Mouse (Mus musculus): ENCODE results near the gene Scd3. TPM values are rescaled to one million over a fixed set of nuclear protein-coding genes. Genes with fewer than 3 reads are reported as not detected.

Scd3 gene
- polyA plus RNA-seq, 1 experiment: 0.05 TPM

- Histone ChIP-seq H3K36me3 (ENCODE audit: control insufficient read depth, insufficient read depth) (no peaks in the 10 kb centered on the region), H3K4me2 (ENCODE audit: low read depth) (no peak overlapping the region), H3K79me2 (ENCODE audit: control insufficient read depth, insufficient read depth) (no peaks in the 10 kb centered on the region), H3ac (ENCODE audit: control insufficient read depth, insufficient read length) (no peak overlapping the region), H3K4me3 (no peak overlapping the region), H3K27me3 (ENCODE audit: control insufficient read depth, insufficient read depth, insufficient read length) (peaks cover 23% of the 10 kb centered on the region)
- TF ChIP-seq POLR2A (IDR thresholded peaks at IDR 0.05; ENCODE audit: insufficient read length, low read depth) (no peak), CEBPB (IDR thresholded peaks at IDR 0.05; ENCODE audit: insufficient read depth, poor library complexity, severe bottlenecking) (no peak), TCF12 (IDR thresholded peaks at IDR 0.05; ENCODE audit: insufficient read depth, poor library complexity, severe bottlenecking) (no peak), TCF3 (IDR thresholded peaks at IDR 0.05; ENCODE audit: insufficient read length, low read depth) (no peak), MYOG (IDR thresholded peaks at IDR 0.05; ENCODE audit: control insufficient read depth in 1 of 3, insufficient read depth in 1 of 3, insufficient read length in 2 of 3, low read depth in 2 of 3) (no peak), MYOD1 (IDR thresholded peaks at IDR 0.05; ENCODE audit: control insufficient read depth in 1 of 3, insufficient read length in 2 of 3, low read depth in 2 of 3) (no peak), E2F4 (IDR thresholded peaks at IDR 0.05; ENCODE audit: insufficient read depth) (no peak), REST (IDR thresholded peaks at IDR 0.05; ENCODE audit: insufficient read depth, insufficient read length) (no peak), SRF (IDR thresholded peaks at IDR 0.05; ENCODE audit: control insufficient read depth, insufficient read length, low read depth) (no peak), MAX (IDR thresholded peaks at IDR 0.05; ENCODE audit: low read depth) (no peak), POLR2AphosphoS2 (IDR thresholded peaks at IDR 0.05; ENCODE audit: insufficient read length, low read depth) (no peak), USF1 (IDR thresholded peaks at IDR 0.05; ENCODE audit: low read depth) (no peak)
Measured at GRCm38 (mm10) chr19:44174835-44175234, 28.2 kb upstream of the Scd3 start.

GRCm38 (mm10) chr19:44176741-44177140, 26.3 kb upstream of the Scd3 start:
- Histone ChIP-seq H3K4me3 (no peak overlapping the region), H3K36me3 (ENCODE audit: control insufficient read depth, insufficient read depth) (no peaks in the 10 kb centered on the region), H3ac (ENCODE audit: control insufficient read depth, insufficient read length) (no peak overlapping the region), H3K27me3 (ENCODE audit: control insufficient read depth, insufficient read depth, insufficient read length) (peaks cover 21% of the 10 kb centered on the region), H3K79me2 (ENCODE audit: control insufficient read depth, insufficient read depth) (no peaks in the 10 kb centered on the region), H3K4me2 (ENCODE audit: low read depth) (no peak overlapping the region)
- TF ChIP-seq MAX (IDR thresholded peaks at IDR 0.05; ENCODE audit: low read depth): no peak
- TF ChIP-seq MYOD1 (IDR thresholded peaks at IDR 0.05; ENCODE audit: control insufficient read depth in 1 of 3, insufficient read length in 2 of 3, low read depth in 2 of 3): no peak
- TF ChIP-seq REST (IDR thresholded peaks at IDR 0.05; ENCODE audit: insufficient read depth, insufficient read length): no peak
- no peak for TF ChIP-seq POLR2AphosphoS2 (IDR thresholded peaks at IDR 0.05; ENCODE audit: insufficient read length, low read depth)
- no peak for TF ChIP-seq POLR2A (IDR thresholded peaks at IDR 0.05; ENCODE audit: insufficient read length, low read depth)
- no peak for TF ChIP-seq E2F4 (IDR thresholded peaks at IDR 0.05; ENCODE audit: insufficient read depth)
- TF ChIP-seq CEBPB (IDR thresholded peaks at IDR 0.05; ENCODE audit: insufficient read depth, poor library complexity, severe bottlenecking): no peak
- no peak for TF ChIP-seq SRF (IDR thresholded peaks at IDR 0.05; ENCODE audit: control insufficient read depth, insufficient read length, low read depth)
- TF ChIP-seq USF1 (IDR thresholded peaks at IDR 0.05; ENCODE audit: low read depth): no peak
- no peak for TF ChIP-seq MYOG (IDR thresholded peaks at IDR 0.05; ENCODE audit: control insufficient read depth in 1 of 3, insufficient read depth in 1 of 3, insufficient read length in 2 of 3, low read depth in 2 of 3)
- TF ChIP-seq TCF3 (IDR thresholded peaks at IDR 0.05; ENCODE audit: insufficient read length, low read depth): no peak
- TF ChIP-seq TCF12 (IDR thresholded peaks at IDR 0.05; ENCODE audit: insufficient read depth, poor library complexity, severe bottlenecking): no peak

- Histone ChIP-seq H3K4me3 (no peak overlapping the region), H3K4me2 (ENCODE audit: low read depth) (no peak overlapping the region), H3K79me2 (ENCODE audit: control insufficient read depth, insufficient read depth) (no peaks in the 10 kb centered on the region), H3K27me3 (ENCODE audit: control insufficient read depth, insufficient read depth, insufficient read length) (peaks cover 5% of the 10 kb centered on the region), H3ac (ENCODE audit: control insufficient read depth, insufficient read length) (no peak overlapping the region), H3K36me3 (ENCODE audit: control insufficient read depth, insufficient read depth) (no peaks in the 10 kb centered on the region)
- TF ChIP-seq TCF3 (IDR thresholded peaks at IDR 0.05; ENCODE audit: insufficient read length, low read depth) (no peak), MAX (IDR thresholded peaks at IDR 0.05; ENCODE audit: low read depth) (no peak), MYOD1 (IDR thresholded peaks at IDR 0.05; ENCODE audit: control insufficient read depth in 1 of 3, insufficient read length in 2 of 3, low read depth in 2 of 3) (no peak), SRF (IDR thresholded peaks at IDR 0.05; ENCODE audit: control insufficient read depth, insufficient read length, low read depth) (no peak), E2F4 (IDR thresholded peaks at IDR 0.05; ENCODE audit: insufficient read depth) (no peak), REST (IDR thresholded peaks at IDR 0.05; ENCODE audit: insufficient read depth, insufficient read length) (no peak), TCF12 (IDR thresholded peaks at IDR 0.05; ENCODE audit: insufficient read depth, poor library complexity, severe bottlenecking) (no peak), MYOG (IDR thresholded peaks at IDR 0.05; ENCODE audit: control insufficient read depth in 1 of 3, insufficient read depth in 1 of 3, insufficient read length in 2 of 3, low read depth in 2 of 3) (no peak), POLR2A (IDR thresholded peaks at IDR 0.05; ENCODE audit: insufficient read length, low read depth) (no peak)
Measured at GRCm38 (mm10) chr19:44180502-44180901, 22.6 kb upstream of the Scd3 start.

- H3K27me3 ChIP-seq (ENCODE audit: control insufficient read depth, insufficient read depth, insufficient read length): peaks cover 19% of the 10 kb centered on the region
- no peaks in the 10 kb centered on the region for H3K36me3 ChIP-seq (ENCODE audit: control insufficient read depth, insufficient read depth)
- no peak overlapping the region for H3K4me2 ChIP-seq (ENCODE audit: low read depth)
- no peak overlapping the region for H3K4me3 ChIP-seq
- H3ac ChIP-seq (ENCODE audit: control insufficient read depth, insufficient read length): no peak overlapping the region
- no peaks in the 10 kb centered on the region for H3K79me2 ChIP-seq (ENCODE audit: control insufficient read depth, insufficient read depth)
- no peak for TF ChIP-seq TCF12 (IDR thresholded peaks at IDR 0.05; ENCODE audit: insufficient read depth, poor library complexity, severe bottlenecking)
- no peak for TF ChIP-seq POLR2A (IDR thresholded peaks at IDR 0.05; ENCODE audit: insufficient read length, low read depth)
- TF ChIP-seq SRF (IDR thresholded peaks at IDR 0.05; ENCODE audit: control insufficient read depth, insufficient read length, low read depth): no peak
- no peak for TF ChIP-seq USF1 (IDR thresholded peaks at IDR 0.05; ENCODE audit: low read depth)
- no peak for TF ChIP-seq MAX (IDR thresholded peaks at IDR 0.05; ENCODE audit: low read depth)
- TF ChIP-seq POLR2AphosphoS2 (IDR thresholded peaks at IDR 0.05; ENCODE audit: insufficient read length, low read depth): no peak
- no peak for TF ChIP-seq MYOG (IDR thresholded peaks at IDR 0.05; ENCODE audit: control insufficient read depth in 1 of 3, insufficient read depth in 1 of 3, insufficient read length in 2 of 3, low read depth in 2 of 3)
- TF ChIP-seq REST (IDR thresholded peaks at IDR 0.05; ENCODE audit: insufficient read depth, insufficient read length): no peak
Measured at GRCm38 (mm10) chr19:44183968-44184367, 19.1 kb upstream of the Scd3 start.

GRCm38 (mm10) chr19:44189056-44189455, 14.0 kb upstream of the Scd3 start:
- Histone ChIP-seq H3K27me3 (ENCODE audit: control insufficient read depth, insufficient read depth, insufficient read length) (peaks cover 51% of the 10 kb centered on the region), H3K4me2 (ENCODE audit: low read depth) (no peak overlapping the region), H3ac (ENCODE audit: control insufficient read depth, insufficient read length) (no peak overlapping the region), H3K79me2 (ENCODE audit: control insufficient read depth, insufficient read depth) (no peaks in the 10 kb centered on the region), H3K36me3 (ENCODE audit: control insufficient read depth, insufficient read depth) (no peaks in the 10 kb centered on the region), H3K4me3 (no peak overlapping the region)
- TF ChIP-seq E2F4 (IDR thresholded peaks at IDR 0.05; ENCODE audit: insufficient read depth): no peak
- no peak for TF ChIP-seq TCF12 (IDR thresholded peaks at IDR 0.05; ENCODE audit: insufficient read depth, poor library complexity, severe bottlenecking)
- TF ChIP-seq POLR2A (IDR thresholded peaks at IDR 0.05; ENCODE audit: insufficient read length, low read depth): no peak
